Mouse (Mus musculus) heart, embryonic 11.5 days (tissue): Measurements from ENCODE around the gene Mindy2. TPM values are rescaled to one million over a fixed set of nuclear protein-coding genes. Genes with fewer than 3 reads are reported as not detected.
A peak's percentile ranks its signal among the peaks of the same experiment; 100 is the strongest.
"Not testable (repeated sequence)": the region's sequence is repeated elsewhere in the genome, so short reads cannot be mapped to it uniquely, and the experiment has no call there.

Source experiments
- ATAC-seq: fragments of 200-750 bp; cut with Nextera tagmentation; replicated peaks from 2 replicates; pipeline ENCODE4 v1.8.0; 2017; ENCODE audit warnings: moderate library complexity; ENCODE audit not compliant: insufficient number of reproducible peaks, low FRiP score, low TSS enrichment
- H3K27ac ChIP-seq: fragments of 300-500 bp; sonication (generic); 2 replicates; pipeline ENCODE4 v1.5.1; 2014; ENCODE audit warnings: mild to moderate bottlenecking, low read depth, low read length
- H3K27me3 ChIP-seq: fragments of 300-500 bp; sonication (generic); 2 replicates; pipeline ENCODE4 v1.6.1; 2014; ENCODE audit warnings: mild to moderate bottlenecking, low read length, mixed read lengths; ENCODE audit not compliant: control insufficient read depth, insufficient read depth
- H3K36me3 ChIP-seq: fragments of 300-500 bp; sonication (generic); 2 replicates; pipeline ENCODE4 v1.6.1; 2014; ENCODE audit warnings: mild to moderate bottlenecking, low read length, moderate library complexity, mixed read lengths; ENCODE audit not compliant: control insufficient read depth, insufficient read depth
- H3K4me1 ChIP-seq: fragments of 300-500 bp; sonication (generic); 2 replicates; pipeline ENCODE4 v1.6.1; 2014; ENCODE audit warnings: low read length; ENCODE audit not compliant: control insufficient read depth, insufficient read depth
- H3K4me2 ChIP-seq: fragments of 300-500 bp; sonication (generic); 2 replicates; pipeline ENCODE4 v1.6.1; 2014; ENCODE audit warnings: mild to moderate bottlenecking, moderate library complexity
- H3K4me3 ChIP-seq: fragments of 300-500 bp; sonication (generic); 2 replicates; pipeline ENCODE4 v1.5.1; 2014; ENCODE audit warnings: low read depth, low read length
- H3K9ac ChIP-seq: fragments of 300-500 bp; sonication (generic); 2 replicates; pipeline ENCODE4 v1.6.1; 2014; ENCODE audit warnings: mild to moderate bottlenecking, low read depth, low read length, moderate library complexity
- H3K9me3 ChIP-seq: fragments of 300-500 bp; sonication (generic); replicated peaks from 2 replicates; pipeline ENCODE4 v1.6.1; 2016; ENCODE audit warnings: low read length; ENCODE audit not compliant: control insufficient read depth
- WGBS: fragments of 180-500 bp; shearing (Covaris S2); extraction: QIAGEN DNeasy Blood & Tissue Kit; methylation state at CpG from one replicate; pipeline ENCODE4 v1.1.7; 2014; ENCODE audit not compliant: insufficient replicate concordance; 5-methylcytosine and 5-hydroxymethylcytosine counted together
- polyA plus RNA-seq: library from polyadenylated mRNA; unstranded; fragments of >200 nt; fragmentation: Nextera tagmentation; extraction: Ambion mirVana; gene quantifications from 2 replicates; pipeline ENCODE4 v1.2.1, GENCODE M21; 2014

Gene Mindy2
- polyA plus RNA-seq, 1 experiment from 2014 or later: 9.7 TPM

DNA sequence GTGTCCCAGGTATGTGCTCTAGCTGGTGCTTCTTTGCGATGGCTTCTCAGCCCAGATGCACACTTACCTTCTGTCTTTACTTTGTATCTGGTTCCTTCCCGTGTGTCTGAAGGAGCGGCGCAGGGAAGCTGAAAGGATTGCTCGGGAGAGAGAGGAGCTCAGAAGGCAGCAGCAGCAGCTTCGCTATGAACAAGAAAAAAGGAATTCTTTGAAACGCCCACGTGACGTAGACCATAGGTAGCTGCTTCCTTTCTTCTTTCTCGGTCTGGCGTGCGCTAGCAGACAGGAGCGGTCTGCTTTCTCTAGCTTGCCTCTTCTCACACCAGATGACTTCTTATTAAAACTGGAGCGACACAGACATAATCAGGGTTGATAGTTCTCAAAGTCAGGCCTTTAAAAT is 72.3 kb downstream of the Mindy2 start:
- H3K27ac ChIP-seq: no peak overlapping the region
- no peaks in the 10 kb centered on the region for H3K4me1 ChIP-seq
- H3K27me3 ChIP-seq: no peaks in the 10 kb centered on the region
- peaks cover 30% of the 10 kb centered on the region for H3K36me3 ChIP-seq
- H3K4me3 ChIP-seq: no peak overlapping the region
- no peaks in the 10 kb centered on the region for H3K9me3 ChIP-seq
- ATAC-seq: no peak
- no peak overlapping the region for H3K9ac ChIP-seq
- 89% methylated on average over 14 of the region's 14 CpGs for WGBS
- no peak overlapping the region for H3K4me2 ChIP-seq

DNA sequence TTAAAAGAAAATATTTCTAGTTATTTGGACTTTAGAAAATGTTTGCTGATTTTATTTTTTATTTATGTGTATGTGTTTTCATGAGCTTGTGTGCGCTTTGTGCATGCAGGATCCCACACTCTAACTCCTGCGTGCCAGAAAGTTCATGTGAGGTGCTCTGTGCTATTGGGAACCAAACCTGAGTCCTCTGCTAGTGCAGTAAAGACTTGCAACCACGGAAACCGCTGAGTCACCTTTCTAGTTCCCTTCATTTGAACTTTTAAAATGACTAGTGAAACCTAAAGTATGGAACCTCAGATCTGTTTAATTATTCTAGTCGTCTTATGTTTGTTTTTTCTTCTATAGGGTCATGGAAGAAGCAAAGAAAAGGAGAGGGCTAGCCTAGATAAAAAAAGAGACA is 76.0 kb downstream of the Mindy2 start:
- Histone ChIP-seq H3K4me1 (no peaks in the 10 kb centered on the region), H3K9me3 (no peaks in the 10 kb centered on the region), H3K9ac (no peak overlapping the region), H3K4me2 (no peak overlapping the region), H3K27ac (no peak overlapping the region), H3K36me3 (peaks cover 17% of the 10 kb centered on the region), H3K27me3 (no peaks in the 10 kb centered on the region), H3K4me3 (no peak overlapping the region)
- ATAC-seq: no peak
- WGBS: 87% methylated on average over 5 of the region's 5 CpGs

DNA sequence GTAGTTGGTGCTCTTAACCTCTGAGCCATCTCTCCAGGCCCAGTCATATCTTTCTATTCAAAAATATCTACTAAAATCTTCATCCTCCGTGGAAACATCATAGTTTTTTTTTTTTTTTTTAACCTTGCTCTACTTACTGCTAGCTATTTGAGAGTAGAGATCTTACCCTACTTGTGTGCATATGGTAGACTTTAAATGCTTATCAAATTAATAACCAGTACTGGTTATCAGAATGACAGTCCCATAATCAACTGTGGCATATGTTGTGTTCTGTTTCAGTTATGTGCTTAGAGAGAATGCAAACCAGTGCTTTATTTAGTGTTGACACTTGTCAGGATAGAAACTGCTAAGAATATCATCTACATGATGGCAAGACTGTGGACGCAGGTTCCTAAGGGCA is 78.9 kb downstream of the Mindy2 start:
- H3K4me2 ChIP-seq: no peak overlapping the region
- no peak for ATAC-seq
- H3K4me1 ChIP-seq: no peaks in the 10 kb centered on the region
- no peaks in the 10 kb centered on the region for H3K27me3 ChIP-seq
- H3K36me3 ChIP-seq: peaks cover 17% of the 10 kb centered on the region
- 84% methylated on average over 2 of the region's 2 CpGs for WGBS
- no peak overlapping the region for H3K4me3 ChIP-seq
- H3K9me3 ChIP-seq: no peaks in the 10 kb centered on the region
- no peak overlapping the region for H3K9ac ChIP-seq
- no peak overlapping the region for H3K27ac ChIP-seq

DNA sequence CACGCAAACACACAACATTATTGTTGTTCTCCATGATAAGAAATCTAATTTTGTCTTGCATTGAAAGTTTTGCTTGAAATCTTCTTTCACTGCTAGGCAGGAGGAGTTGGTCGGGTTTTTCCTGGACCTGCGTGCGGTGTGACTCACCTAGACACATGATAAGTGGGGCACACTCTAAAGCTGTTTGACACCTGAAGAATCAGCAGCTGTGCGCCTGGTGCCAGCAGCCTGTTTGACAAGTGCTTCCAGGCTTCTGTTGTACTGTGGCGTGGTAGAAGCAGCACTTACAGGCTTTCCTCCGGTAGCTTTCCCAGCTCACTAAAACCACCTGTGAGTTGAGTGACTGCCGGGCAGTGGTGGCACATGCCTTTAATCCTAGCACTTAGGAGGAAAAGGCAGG is 86.6 kb downstream of the Mindy2 start:
- Histone ChIP-seq H3K27me3 (no peaks in the 10 kb centered on the region), H3K27ac (no peak overlapping the region), H3K4me3 (no peak overlapping the region), H3K4me1 (peaks cover 6% of the 10 kb centered on the region), H3K4me2 (no peak overlapping the region), H3K36me3 (peaks cover 3% of the 10 kb centered on the region), H3K9ac (0 out of 2 replicates have a peak overlapping the region, but pooled peaks have one; percentile 16), H3K9me3 (no peaks in the 10 kb centered on the region)
- 71% methylated on average over 8 of the region's 8 CpGs for WGBS
- ATAC-seq: no peak

DNA sequence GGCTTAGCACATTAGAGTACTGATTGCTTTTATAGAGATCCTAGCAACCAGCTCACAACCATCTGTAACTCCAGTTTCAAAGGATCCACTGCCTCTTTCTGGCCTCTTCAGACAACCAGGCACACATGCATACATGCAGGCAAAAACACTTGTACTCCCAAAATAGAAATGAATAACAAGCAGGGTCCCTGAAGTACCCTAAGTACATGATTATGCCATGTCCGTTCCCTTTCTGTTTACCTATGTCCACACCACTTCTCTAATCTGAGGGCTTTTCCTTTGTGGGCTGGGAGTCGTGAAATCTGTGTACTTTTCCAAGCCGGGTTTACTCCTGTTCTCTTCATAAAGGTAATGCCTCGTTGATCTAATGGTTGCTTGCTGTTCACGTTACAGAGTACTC is 89.3 kb downstream of the Mindy2 start:
- H3K36me3 ChIP-seq: peaks cover under 1% of the 10 kb centered on the region; the same call in 1 of the 2 replicates
- no peaks in the 10 kb centered on the region for H3K9me3 ChIP-seq
- H3K27ac ChIP-seq: peak overlapping the region; percentile 60
- H3K4me1 ChIP-seq: peaks cover 6% of the 10 kb centered on the region
- H3K4me2 ChIP-seq: peak overlapping the region; percentile 24
- H3K9ac ChIP-seq: no peak overlapping the region
- ATAC-seq: no peak
- H3K4me3 ChIP-seq: no peak overlapping the region
- 56% methylated on average over 5 of the region's 5 CpGs for WGBS
- H3K27me3 ChIP-seq: no peaks in the 10 kb centered on the region

DNA sequence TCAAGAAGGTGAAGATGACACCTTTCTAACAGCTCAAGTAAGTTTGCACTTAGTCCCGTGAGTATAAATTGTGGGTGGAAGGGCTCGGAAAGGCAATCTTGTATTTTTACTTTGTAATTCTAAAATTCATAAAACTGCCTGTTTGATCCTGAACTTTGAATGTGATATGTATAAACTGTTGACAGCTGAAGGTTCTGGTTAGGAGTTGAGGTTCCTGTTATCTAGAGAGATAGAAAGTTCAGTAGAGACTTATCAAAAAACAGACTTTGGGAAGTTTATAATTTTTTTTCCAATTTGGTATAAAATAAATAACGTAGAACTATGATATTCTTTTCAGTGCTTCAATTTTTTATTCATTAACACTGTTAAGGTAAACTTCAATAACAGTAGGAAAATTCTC is 94.1 kb downstream of the Mindy2 start:
- Histone ChIP-seq H3K9ac (no peak overlapping the region), H3K4me1 (no peaks in the 10 kb centered on the region; the same call in 1 of the 2 replicates), H3K36me3 (no peaks in the 10 kb centered on the region), H3K4me2 (no peak overlapping the region), H3K27ac (no peak overlapping the region), H3K9me3 (no peaks in the 10 kb centered on the region), H3K27me3 (no peaks in the 10 kb centered on the region), H3K4me3 (no peak overlapping the region)
- ATAC-seq: no peak
- WGBS: 85% methylated on average over 3 of the region's 3 CpGs

DNA sequence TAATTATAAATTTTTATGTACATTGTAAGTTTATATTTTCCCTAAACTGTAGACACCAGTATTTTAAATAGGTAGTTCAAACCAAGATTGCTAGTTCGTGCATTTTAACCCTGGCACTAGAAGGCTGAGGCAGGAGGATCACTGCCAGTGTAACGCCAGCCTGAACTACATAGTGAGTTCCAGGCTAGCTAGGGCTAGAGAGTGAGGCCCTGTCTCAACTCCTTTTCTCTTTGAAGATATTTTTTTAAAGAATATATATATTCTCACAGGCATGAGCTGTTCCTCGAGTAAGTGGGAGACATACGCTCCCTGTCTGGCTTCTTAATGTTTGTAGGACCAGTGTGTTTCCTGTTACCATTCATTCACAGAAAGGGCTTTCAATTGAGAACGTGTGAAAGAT is 100.2 kb downstream of the Mindy2 start:
- H3K4me2 ChIP-seq: no peak overlapping the region
- no peaks in the 10 kb centered on the region for H3K9me3 ChIP-seq
- H3K4me3 ChIP-seq: no peak overlapping the region
- no peak for ATAC-seq
- H3K36me3 ChIP-seq: peaks cover 4% of the 10 kb centered on the region
- H3K4me1 ChIP-seq: no peaks in the 10 kb centered on the region
- WGBS: 85% methylated on average over 5 of the region's 5 CpGs
- no peak overlapping the region for H3K27ac ChIP-seq
- no peak overlapping the region for H3K9ac ChIP-seq
- H3K27me3 ChIP-seq: no peaks in the 10 kb centered on the region

DNA sequence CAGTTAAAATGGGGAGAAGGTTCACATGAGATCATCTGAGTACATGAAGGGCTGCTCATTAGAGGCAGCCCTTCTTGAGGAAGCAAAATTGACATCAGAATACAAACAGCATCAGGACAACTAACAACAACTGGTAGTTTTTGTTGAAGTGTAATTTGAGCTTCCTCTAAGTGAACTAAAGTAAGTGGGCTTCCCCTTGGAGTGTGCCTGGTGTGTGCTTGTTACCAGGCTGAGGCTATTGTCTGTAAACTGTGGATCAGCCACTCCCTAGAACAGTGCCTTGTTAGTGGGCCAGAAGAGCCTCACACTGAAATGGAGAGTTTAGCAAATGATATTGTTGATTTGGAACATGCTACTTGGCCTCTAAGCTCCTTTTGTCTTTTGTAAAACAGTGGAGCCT is 101.5 kb downstream of the Mindy2 start:
- ATAC-seq: no peak
- Histone ChIP-seq H3K4me1 (no peaks in the 10 kb centered on the region), H3K27ac (no peak overlapping the region)

DNA sequence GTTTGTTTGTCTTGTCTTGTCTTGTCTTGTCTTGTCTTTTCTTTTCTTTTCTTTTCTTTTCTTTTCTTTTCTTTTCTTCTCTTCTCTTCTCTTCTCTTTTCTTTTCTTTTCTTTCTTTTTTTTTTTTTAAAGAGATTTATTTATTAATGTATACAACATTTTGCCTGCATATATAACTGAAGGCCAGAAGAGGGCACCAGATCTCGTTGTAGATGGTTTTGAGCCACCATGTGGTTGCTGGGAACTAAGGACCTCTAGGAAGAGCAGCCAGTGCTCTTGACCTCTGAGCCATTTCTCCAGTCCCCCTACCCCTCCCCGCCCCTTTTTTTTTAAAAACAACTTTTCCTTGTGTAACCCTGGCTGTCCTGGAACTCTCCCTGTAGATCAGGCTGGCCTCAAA is 104.7 kb downstream of the Mindy2 start:
- not testable (repeated sequence) for H3K36me3 ChIP-seq, H3K9ac ChIP-seq, H3K27me3 ChIP-seq, H3K9me3 ChIP-seq, ATAC-seq, H3K4me3 ChIP-seq, H3K4me2 ChIP-seq, H3K4me1 ChIP-seq, H3K27ac ChIP-seq
- 92% methylated on average over 2 of the region's 2 CpGs for WGBS

More for the DNA sequence above, 101.5 kb downstream of the Mindy2 start:
- Histone ChIP-seq H3K36me3 (peaks cover 4% of the 10 kb centered on the region), H3K9me3 (no peaks in the 10 kb centered on the region), H3K9ac (no peak overlapping the region), H3K27me3 (no peaks in the 10 kb centered on the region), H3K4me2 (no peak overlapping the region), H3K4me3 (no peak overlapping the region)
